Mouse (Mus musculus) brain, embryonic 14.5 days (tissue): ENCODE results near the gene Tcea2.

Experiments used
- CTCF ChIP-seq: fragments of 200-500 bp; IDR thresholded peaks from 2 replicates; pipeline ENCODE4 v1.5.1; 2012; ENCODE audit warnings: inconsistent platforms, mild to moderate bottlenecking, moderate library complexity, borderline replicate concordance; ENCODE audit not compliant: insufficient read depth, insufficient read length; ENCODE audit errors: extremely low read depth
- POLR2A ChIP-seq: fragments of 200-500 bp; IDR thresholded peaks from 2 replicates; pipeline ENCODE4 v1.6.1; 2012; ENCODE audit warnings: mild to moderate bottlenecking, inconsistent platforms, borderline replicate concordance; ENCODE audit not compliant: poor library complexity, insufficient read depth, insufficient read length, severe bottlenecking; ENCODE audit errors: extremely low read depth

DNA sequence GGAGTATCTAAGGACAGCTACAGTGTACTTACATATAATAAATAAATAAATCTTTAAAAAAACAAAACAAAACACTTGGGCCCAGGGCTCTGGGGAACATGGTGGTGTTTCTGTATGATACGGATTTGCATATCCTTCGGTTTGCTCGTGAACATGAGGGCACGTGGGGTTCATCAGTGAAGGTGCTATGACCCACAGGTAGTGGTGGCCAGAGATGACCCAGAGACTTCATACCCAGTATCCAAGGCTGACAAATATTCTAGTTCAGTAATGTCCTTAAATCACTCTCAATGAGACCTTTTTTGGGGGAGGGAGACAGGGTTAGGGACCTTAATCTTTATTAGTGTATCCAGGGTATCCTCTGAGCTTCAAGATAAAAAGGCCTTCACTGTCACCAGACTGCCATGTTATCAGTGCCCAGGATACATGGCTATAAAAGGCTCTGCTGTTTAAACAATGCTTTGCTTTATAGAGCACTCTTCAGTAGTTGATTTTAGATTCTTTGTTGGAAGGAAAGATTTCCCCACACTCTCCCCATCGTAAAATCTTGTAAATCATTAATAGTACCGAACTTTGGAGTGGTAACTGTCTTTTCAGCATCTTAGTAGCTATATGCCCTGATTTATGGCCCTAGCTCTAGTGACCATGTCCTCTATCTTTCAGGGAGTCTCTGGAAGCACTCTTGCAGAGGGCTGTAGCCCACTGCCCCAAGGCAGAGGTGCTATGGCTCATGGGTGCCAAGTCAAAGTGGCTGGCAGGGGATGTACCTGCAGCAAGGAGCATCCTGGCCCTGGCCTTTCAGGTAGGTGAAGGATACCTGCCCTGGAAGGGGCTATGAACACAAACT, 33.3 kb upstream of the Tcea2 start:
- TF ChIP-seq CTCF: no peak
- no peak for TF ChIP-seq POLR2A
